Mouse (Mus musculus) erythroblast, embryonic 14.5 days (primary cell): ENCODE measurements around the gene Cntnap1.

Experiments used
- GATA1 ChIP-seq: IDR thresholded peaks from 2 replicates; pipeline ENCODE4 v1.6.1; 2012; ENCODE audit warnings: low read length, inconsistent platforms, mixed read lengths
- TAL1 ChIP-seq: IDR thresholded peaks from 3 replicates; pipeline ENCODE4 v1.6.1; 2012; ENCODE audit warnings: low read length, inconsistent platforms, mixed read lengths

- no peak for TF ChIP-seq TAL1
- TF ChIP-seq GATA1 = no peak
These were observed 55.9 kb downstream of the Cntnap1 start, which contains the start of gene Ezh1 for GRCm38 (mm10) chr11:101226065-101226701.
